Mouse (Mus musculus) liver, postnatal 0 days (tissue): ENCODE measurements around the gene Olfr1373.

Experiments
- CTCF ChIP-seq: sonication (generic); IDR thresholded peaks from 2 replicates; pipeline ENCODE4 v1.5.1; 2016; ENCODE audit warnings: antibody characterized with exemption, low read depth
- EP300 ChIP-seq: IDR thresholded peaks from 2 replicates; pipeline ENCODE4 v1.6.1; 2016; ENCODE audit warnings: antibody characterized with exemption, low read depth, mild to moderate bottlenecking

- no peak for TF ChIP-seq CTCF
- TF ChIP-seq EP300 = no peak
Measured at GRCm38 (mm10) chr11:52122045-52122444, 23.3 kb downstream of the Olfr1373 start.
